Mouse (Mus musculus) monocyte, adult 5-6 weeks (primary cell): ENCODE results near the gene Ppm1m. TPM values are rescaled to one million over a fixed set of nuclear protein-coding genes. Genes with fewer than 3 reads are reported as not detected.
"Not testable (repeated sequence)": the region's sequence is repeated elsewhere in the genome, so short reads cannot be mapped to it uniquely, and the experiment has no call there.

Source experiments
- ATAC-seq: fragments of 153-309, 156-312 bp; replicated peaks from 2 replicates; pipeline ENCODE4 v1.8.0; 2017; ENCODE audit warnings: mild to moderate bottlenecking; ENCODE audit not compliant: low TSS enrichment, insufficient number of reproducible peaks, severe bottlenecking, poor library complexity, low FRiP score
- total RNA-seq: library from RNA; stranded (forward); fragments of 200-1000, 200-491, 200-594 nt; gene quantifications from 3 replicates; pipeline ENCODE4 v1.2.3, GENCODE M21; 2017

Ppm1m gene
- total RNA-seq, 1 experiment from 2014 or later: 30.2 TPM

GRCm38 (mm10) chr9:106169917-106170316 is 29.6 kb downstream of the Ppm1m start:
- ATAC-seq: no peak

- not testable (repeated sequence) for ATAC-seq
These were observed 30.5 kb downstream of the Ppm1m start for GRCm38 (mm10) chr9:106169006-106169405.

- no peak for ATAC-seq
These were observed 31.8 kb downstream of the Ppm1m start for GRCm38 (mm10) chr9:106167703-106168102.

- no peak for ATAC-seq
These were observed 32.3 kb downstream of the Ppm1m start for GRCm38 (mm10) chr9:106167241-106167640.

- ATAC-seq: no peak
These were observed 32.8 kb downstream of the Ppm1m start for GRCm38 (mm10) chr9:106166709-106167108.

- no peak for ATAC-seq
These were observed 39.1 kb downstream of the Ppm1m start for GRCm38 (mm10) chr9:106160426-106160825.

- peak; percentile 77 for ATAC-seq
These were observed 39.7 kb downstream of the Ppm1m start for GRCm38 (mm10) chr9:106159784-106160301.

GRCm38 (mm10) chr9:106159237-106159636 is 40.3 kb downstream of the Ppm1m start:
- ATAC-seq: no peak

- ATAC-seq: no peak
These were observed 41.5 kb downstream of the Ppm1m start, which contains the start of gene Glyctk for GRCm38 (mm10) chr9:106158037-106158491. Gene Glyctk, minus strand, starts transcription at chr9:106158138.

- no peak for ATAC-seq
These were observed 42.0 kb downstream of the Ppm1m start for GRCm38 (mm10) chr9:106157623-106157925.

- no peak for ATAC-seq
These were observed 42.5 kb downstream of the Ppm1m start for GRCm38 (mm10) chr9:106156921-106157622.

- peak; percentile 33; the same call in 1 of the 2 replicates for ATAC-seq
These were observed 43.1 kb downstream of the Ppm1m start for GRCm38 (mm10) chr9:106156419-106156818.

GRCm38 (mm10) chr9:106154106-106154505 is 45.4 kb downstream of the Ppm1m start:
- no peak for ATAC-seq

GRCm38 (mm10) chr9:106149399-106149754 is 50.2 kb downstream of the Ppm1m start:
- ATAC-seq: no peak

- no peak for ATAC-seq
These were observed 50.8 kb downstream of the Ppm1m start for GRCm38 (mm10) chr9:106148541-106149398.

- no peak for ATAC-seq
These were observed 51.6 kb downstream of the Ppm1m start for GRCm38 (mm10) chr9:106147851-106148431.

GRCm38 (mm10) chr9:106147281-106147680 is 52.3 kb downstream of the Ppm1m start:
- ATAC-seq: no peak; the same call in 1 of the 2 replicates

GRCm38 (mm10) chr9:106145582-106145981 is 54.0 kb downstream of the Ppm1m start:
- no peak for ATAC-seq
